Mouse (Mus musculus) heart, embryonic 14.5 days (tissue): ENCODE measurements around the gene Smad6. TPM values are rescaled to one million over a fixed set of nuclear protein-coding genes. Genes with fewer than 3 reads are reported as not detected.

ENCODE experiments used
- ATAC-seq: fragments of 200-750 bp; cut with Nextera tagmentation; 2 replicates; pipeline ENCODE4 v1.8.0; 2017; ENCODE audit warnings: low read depth, moderate TSS enrichment; ENCODE audit not compliant: insufficient number of reproducible peaks, insufficient read depth, low FRiP score
- H3K27ac ChIP-seq, 2 experiments: fragments of 200-500 bp in 1 of 2; fragments of 300-500 bp in 1 of 2; sonication (generic) in 1 of 2; replicated peaks in 1 of 2; 2 replicates each; pipeline ENCODE4 v1.5.1; 2012 to 2014; ENCODE audit warnings: low read depth in 2 of 2, low read length in 2 of 2, control low read depth in 1 of 2, mild to moderate bottlenecking in 1 of 2, mixed read lengths in 1 of 2; ENCODE audit not compliant: control insufficient read depth in 1 of 2, insufficient read depth in 1 of 2
- H3K27me3 ChIP-seq: fragments of 300-500 bp; sonication (generic); 2 replicates; pipeline ENCODE4 v1.6.1; 2014; ENCODE audit warnings: mild to moderate bottlenecking, low read length, control low read depth; ENCODE audit not compliant: control insufficient read depth, insufficient read depth
- H3K36me3 ChIP-seq: fragments of 300-500 bp; sonication (generic); 2 replicates; pipeline ENCODE4 v1.6.1; 2014; ENCODE audit warnings: mild to moderate bottlenecking, control low read depth, low read length, mixed read lengths; ENCODE audit not compliant: control insufficient read depth, insufficient read depth
- H3K4me1 ChIP-seq, 2 experiments: fragments of 200-500 bp in 1 of 2; fragments of 300-500 bp in 1 of 2; sonication (generic) in 1 of 2; 2 replicates each; pipeline ENCODE4 v1.6.1; 2012 to 2014; ENCODE audit warnings: low read length in 2 of 2, control low read depth in 1 of 2, mixed read lengths in 1 of 2; ENCODE audit not compliant: control insufficient read depth in 2 of 2, insufficient read depth in 2 of 2
- H3K4me2 ChIP-seq: fragments of 300-500 bp; sonication (generic); 2 replicates; pipeline ENCODE4 v1.6.1; 2014; ENCODE audit warnings: mild to moderate bottlenecking, low read length
- H3K4me3 ChIP-seq, 2 experiments: fragments of 200-500 bp in 1 of 2; fragments of 300-500 bp in 1 of 2; sonication (generic) in 1 of 2; 2 replicates each; pipeline ENCODE4 v1.5.1; 2012 to 2014; ENCODE audit warnings: low read length in 2 of 2, mild to moderate bottlenecking in 2 of 2, control low read depth in 1 of 2, low read depth in 1 of 2, moderate library complexity in 1 of 2; ENCODE audit not compliant: control insufficient read depth in 1 of 2, insufficient read depth in 1 of 2
- H3K9ac ChIP-seq: fragments of 300-500 bp; sonication (generic); 2 replicates; pipeline ENCODE4 v1.6.1; 2014; ENCODE audit warnings: mild to moderate bottlenecking, low read length
- H3K9me3 ChIP-seq: fragments of 300-500 bp; sonication (generic); 2 replicates; pipeline ENCODE4 v1.6.1; 2016; ENCODE audit warnings: low read length, control low read depth; ENCODE audit not compliant: control insufficient read depth
- WGBS: fragments of 180-500 bp; shearing (Covaris S2); extraction: QIAGEN DNeasy Blood & Tissue Kit; methylation state at CpG from one replicate; pipeline ENCODE4 v1.1.7; 2014; 5-methylcytosine and 5-hydroxymethylcytosine counted together
- polyA plus RNA-seq: library from polyadenylated mRNA; unstranded; fragments of >200 nt; fragmentation: Nextera tagmentation; extraction: Ambion mirVana; gene quantifications from 2 replicates; pipeline ENCODE4 v1.2.1, GENCODE M21; 2014

Smad6 gene
- polyA plus RNA-seq, 1 experiment from 2014 or later: 30.8 TPM

DNA sequence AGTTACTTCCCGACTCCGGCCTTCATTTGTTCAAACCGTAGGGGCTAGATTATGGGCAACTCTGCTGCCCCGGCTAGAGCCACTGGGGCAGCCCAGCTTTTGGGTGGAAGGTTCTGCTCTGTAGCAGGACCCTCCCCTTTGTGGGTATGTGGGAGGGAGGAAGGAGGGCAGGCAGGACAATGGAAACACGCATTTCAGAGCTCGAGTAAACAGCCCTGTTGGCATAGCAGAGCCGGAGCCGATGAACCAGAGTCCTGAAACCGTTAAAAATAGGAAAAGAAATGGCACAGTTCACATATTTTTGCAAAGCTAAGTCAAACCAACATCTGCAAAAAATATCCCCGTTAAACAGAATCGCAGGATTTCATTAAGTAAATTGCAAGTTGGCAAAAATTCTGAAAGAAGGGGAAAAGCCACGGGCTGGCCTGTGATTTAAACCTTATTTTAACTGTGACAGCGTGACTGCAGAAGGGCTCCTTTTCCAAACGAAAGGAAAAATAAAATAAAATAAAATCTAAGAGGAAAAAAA is 48.1 kb downstream of the Smad6 start:
- H3K4me2 ChIP-seq: no peak overlapping the region
- 62% methylated on average over 14 of the region's 14 CpGs for WGBS
- peaks cover 12% of the 10 kb centered on the region for H3K36me3 ChIP-seq
- no peak overlapping the region for H3K4me3 ChIP-seq
- H3K9me3 ChIP-seq: no peaks in the 10 kb centered on the region
- peak overlapping the region; percentile 30 to 96 for H3K27ac ChIP-seq
- H3K27me3 ChIP-seq: no peaks in the 10 kb centered on the region
- H3K4me1 ChIP-seq: peaks cover 86 to 97% of the 10 kb centered on the region in 2 experiments
- peak overlapping the region; percentile 59 for H3K9ac ChIP-seq
- ATAC-seq: no peak

DNA sequence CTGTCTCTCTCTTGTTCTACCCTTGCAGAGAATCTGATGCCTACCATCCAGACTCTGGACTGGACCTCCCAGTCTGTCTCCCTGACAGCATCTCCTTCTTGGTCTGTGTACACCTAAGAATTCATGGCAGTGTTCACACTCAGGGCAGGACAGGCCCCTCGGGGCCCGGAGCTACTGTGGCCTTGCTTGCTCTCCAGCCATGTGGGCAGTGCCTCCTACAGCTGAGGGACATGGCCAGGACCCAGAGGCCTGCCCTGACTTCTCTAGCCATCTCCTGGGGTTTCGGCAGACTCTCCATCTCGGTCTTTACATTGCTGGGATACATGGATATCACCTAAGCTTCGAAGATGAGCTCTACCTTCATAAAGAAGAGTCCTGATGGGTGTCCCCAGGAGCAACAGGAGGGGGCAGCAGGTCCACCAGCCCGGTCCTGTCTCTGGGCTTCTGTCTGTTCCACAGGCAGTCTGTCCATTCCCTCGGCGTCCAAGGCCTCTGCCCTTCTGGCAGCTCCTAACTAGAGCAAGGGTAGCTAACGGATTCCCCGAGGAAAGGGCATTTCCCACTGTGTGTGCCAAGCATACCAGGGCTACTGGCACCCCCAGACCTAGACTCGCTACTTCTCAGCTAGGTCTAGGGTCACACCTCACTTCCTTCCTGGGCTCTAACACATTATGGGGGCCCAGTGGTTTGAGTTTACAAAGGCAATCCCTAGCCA is 49.1 kb downstream of the Smad6 start:
- H3K27ac ChIP-seq: peak overlapping the region; percentile 61 to 96
- 78% methylated on average over 11 of the region's 11 CpGs for WGBS
- H3K4me1 ChIP-seq: peaks cover 83 to 97% of the 10 kb centered on the region in 2 experiments
- no peak for ATAC-seq
- H3K27me3 ChIP-seq: no peaks in the 10 kb centered on the region
- no peak overlapping the region for H3K4me2 ChIP-seq
- H3K9ac ChIP-seq: 0 out of 2 replicates have a peak overlapping the region, but pooled peaks have one; percentile 10
- no peaks in the 10 kb centered on the region for H3K9me3 ChIP-seq
- peaks cover 12% of the 10 kb centered on the region for H3K36me3 ChIP-seq
- H3K4me3 ChIP-seq: no peak overlapping the region

- no peaks in the 10 kb centered on the region for H3K9me3 ChIP-seq
- H3K27ac ChIP-seq: peak overlapping the region; percentile 61 to 96
- H3K4me3 ChIP-seq: no peak overlapping the region
- H3K4me1 ChIP-seq: peaks cover 81 to 97% of the 10 kb centered on the region in 2 experiments
- peaks cover 12% of the 10 kb centered on the region for H3K36me3 ChIP-seq
- ATAC-seq: no peak
- H3K27me3 ChIP-seq: no peaks in the 10 kb centered on the region
- 0 out of 2 replicates have a peak overlapping the region, but pooled peaks have one; percentile 32 for H3K9ac ChIP-seq
- H3K4me2 ChIP-seq: no peak overlapping the region
- WGBS: 26% methylated on average over 4 of the region's 4 CpGs
Observed at GRCm38 (mm10) chr9:63971557-63971956, 50.3 kb downstream of the Smad6 start.

DNA sequence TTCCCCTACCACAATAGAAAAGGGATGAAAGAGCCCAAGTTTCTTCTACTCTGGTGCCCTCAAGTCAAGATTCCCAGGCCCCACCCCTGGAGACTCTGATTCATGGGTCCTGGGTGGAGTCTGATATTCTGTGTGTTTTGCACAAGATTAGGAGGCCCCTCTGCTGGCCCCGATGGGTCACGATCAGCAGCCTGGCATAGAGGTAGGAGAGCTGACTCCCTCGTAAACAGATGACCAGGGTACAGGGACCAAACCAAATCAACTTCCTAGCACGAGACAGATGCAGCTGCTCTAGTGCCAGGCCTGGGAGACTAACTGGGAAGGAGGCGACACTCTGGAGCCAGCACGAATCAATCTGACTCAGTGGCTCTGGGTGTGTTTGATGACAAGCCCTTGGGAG is 51.0 kb downstream of the Smad6 start:
- WGBS: 56% methylated on average over 6 of the region's 6 CpGs
- H3K4me2 ChIP-seq: peak overlapping the region; percentile 49
- H3K9ac ChIP-seq: peak overlapping the region; percentile 39; the same call in 1 of the 2 replicates
- H3K4me1 ChIP-seq: peaks cover 78 to 97% of the 10 kb centered on the region in 2 experiments
- no peak for ATAC-seq
- peak overlapping the region; percentile 65 to 96 for H3K27ac ChIP-seq
- H3K27me3 ChIP-seq: no peaks in the 10 kb centered on the region
- H3K9me3 ChIP-seq: no peaks in the 10 kb centered on the region
- no peak overlapping the region for H3K4me3 ChIP-seq
- H3K36me3 ChIP-seq: peaks cover 12% of the 10 kb centered on the region

DNA sequence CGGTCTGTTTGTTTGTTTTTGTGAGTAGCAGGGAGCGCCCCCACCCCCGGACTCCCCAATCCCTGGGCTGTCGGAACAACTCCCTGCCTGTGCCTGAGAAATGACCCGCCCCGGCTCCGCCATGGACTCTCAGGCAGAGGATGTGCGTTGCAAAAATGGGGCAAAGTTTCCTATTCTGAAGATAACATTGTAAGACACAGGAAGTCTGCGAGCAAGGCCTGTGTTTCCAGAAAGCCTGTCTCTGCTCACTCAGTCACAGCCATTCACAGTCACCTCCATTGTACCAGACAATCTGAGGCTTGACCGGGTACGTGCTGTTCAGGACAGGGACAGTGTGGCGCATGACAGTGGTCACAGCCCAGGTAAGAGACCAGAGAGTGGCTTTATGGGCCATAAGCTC is 51.5 kb downstream of the Smad6 start:
- ATAC-seq: peak; percentile 20; the same call in 1 of the 2 replicates
- H3K9ac ChIP-seq: peak overlapping the region; percentile 39; the same call in 1 of the 2 replicates
- peaks cover 12% of the 10 kb centered on the region for H3K36me3 ChIP-seq
- WGBS: 50% methylated on average over 12 of the region's 12 CpGs
- peak overlapping the region; percentile 65 to 96 for H3K27ac ChIP-seq
- H3K27me3 ChIP-seq: no peaks in the 10 kb centered on the region
- no peak overlapping the region for H3K4me3 ChIP-seq
- H3K4me2 ChIP-seq: peak overlapping the region; percentile 49
- peaks cover 79 to 97% of the 10 kb centered on the region in 2 experiments for H3K4me1 ChIP-seq
- no peaks in the 10 kb centered on the region for H3K9me3 ChIP-seq

DNA sequence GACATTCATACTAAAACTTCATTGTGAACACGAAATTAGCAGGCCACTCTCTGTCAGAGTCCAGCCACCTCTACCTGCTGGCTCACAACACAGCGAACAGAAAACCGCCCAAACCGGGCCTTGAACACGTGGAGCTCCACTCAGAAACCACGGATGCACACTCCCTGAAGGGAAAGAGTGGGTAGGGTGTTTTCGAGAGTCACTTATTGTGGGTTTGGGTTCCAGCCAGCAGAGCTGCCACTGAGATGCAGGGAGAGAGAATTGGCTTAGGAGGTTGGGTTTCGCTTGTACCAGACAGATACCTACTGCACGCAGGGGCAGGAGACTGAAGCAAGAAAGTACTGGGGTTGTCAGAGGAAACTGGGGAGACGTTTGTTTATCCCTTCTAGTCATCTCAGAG is 52.4 kb downstream of the Smad6 start:
- Histone ChIP-seq H3K4me2 (peak overlapping the region; percentile 49), H3K4me1 (peaks cover 76 to 97% of the 10 kb centered on the region in 2 experiments), H3K4me3 (no peak overlapping the region), H3K9ac (peak overlapping the region; percentile 17; the same call in 1 of the 2 replicates), H3K9me3 (no peaks in the 10 kb centered on the region), H3K36me3 (peaks cover 15% of the 10 kb centered on the region), H3K27ac (peak overlapping the region; percentile 65 to 96), H3K27me3 (no peaks in the 10 kb centered on the region)
- ATAC-seq: no peak
- 67% methylated on average over 10 of the region's 10 CpGs for WGBS

DNA sequence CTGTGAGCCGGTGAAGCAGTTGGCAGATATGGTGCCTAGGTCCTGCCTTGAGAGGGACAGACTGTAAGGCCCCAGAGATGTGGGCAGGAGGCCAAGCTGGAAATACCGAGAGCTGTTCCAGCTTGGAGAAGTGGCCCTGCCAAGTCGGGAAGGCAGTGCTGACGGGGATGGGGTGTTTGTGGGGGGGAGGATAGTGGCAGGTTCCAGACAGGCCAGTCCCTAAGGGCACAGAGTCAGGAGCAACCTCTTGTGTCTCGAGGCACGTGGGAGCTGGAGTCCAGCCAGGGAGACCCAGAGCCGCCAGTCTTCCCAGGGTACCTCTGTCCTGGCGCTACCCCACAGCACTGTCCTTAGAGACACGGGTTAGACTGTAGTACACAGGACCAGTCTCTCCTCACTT is 53.3 kb downstream of the Smad6 start:
- Histone ChIP-seq H3K36me3 (peaks cover 14% of the 10 kb centered on the region), H3K27me3 (no peaks in the 10 kb centered on the region), H3K4me2 (peak overlapping the region; percentile 49), H3K9me3 (no peaks in the 10 kb centered on the region), H3K4me3 (no peak overlapping the region), H3K27ac (peak overlapping the region; percentile 65 to 96), H3K9ac (peak overlapping the region; percentile 35; the same call in 1 of the 2 replicates), H3K4me1 (peaks cover 82 to 97% of the 10 kb centered on the region in 2 experiments)
- ATAC-seq: peak; percentile 86
- WGBS: 6% methylated on average over 9 of the region's 9 CpGs
